Mouse (Mus musculus): ENCODE results near the gene Kcnj2.

- TF ChIP-seq REST (IDR thresholded peaks at IDR 0.05; ENCODE audit: insufficient read depth, insufficient read length) (no peak), USF1 (IDR thresholded peaks at IDR 0.05; ENCODE audit: low read depth) (no peak), E2F4 (IDR thresholded peaks at IDR 0.05; ENCODE audit: insufficient read depth) (no peak), POLR2A (IDR thresholded peaks at IDR 0.05; ENCODE audit: insufficient read length, low read depth) (no peak), TCF12 (IDR thresholded peaks at IDR 0.05; ENCODE audit: insufficient read depth, poor library complexity, severe bottlenecking) (no peak), SRF (IDR thresholded peaks at IDR 0.05; ENCODE audit: control insufficient read depth, insufficient read length, low read depth) (no peak)
These were observed 38.5 kb downstream of the Kcnj2 start for GRCm38 (mm10) chr11:111104422-111104821.

All from myocyte (in vitro differentiated cells).